Mouse (Mus musculus) lung, adult 2 months (tissue): ENCODE data around the gene Bbx.

Experiments
- CTCF ChIP-seq: fragments of 200-500 bp; IDR thresholded peaks from 2 replicates; pipeline ENCODE4 v1.5.1; 2011; ENCODE audit warnings: mild to moderate bottlenecking, low read length, control low read depth; ENCODE audit not compliant: insufficient read depth
- POLR2A ChIP-seq: fragments of 200-500 bp; IDR thresholded peaks from 2 replicates; pipeline ENCODE4 v1.6.1; 2011; ENCODE audit warnings: low read depth, mild to moderate bottlenecking, control low read depth, low read length, borderline replicate concordance; ENCODE audit errors: extremely low read depth

- TF ChIP-seq CTCF = no peak
- TF ChIP-seq POLR2A = no peak
These were observed 239.6 kb downstream of the Bbx start for GRCm38 (mm10) chr16:50192626-50193025.
